9 mouse cellular contexts compared by ENCODE assay signal in the genomic region with DNA sequence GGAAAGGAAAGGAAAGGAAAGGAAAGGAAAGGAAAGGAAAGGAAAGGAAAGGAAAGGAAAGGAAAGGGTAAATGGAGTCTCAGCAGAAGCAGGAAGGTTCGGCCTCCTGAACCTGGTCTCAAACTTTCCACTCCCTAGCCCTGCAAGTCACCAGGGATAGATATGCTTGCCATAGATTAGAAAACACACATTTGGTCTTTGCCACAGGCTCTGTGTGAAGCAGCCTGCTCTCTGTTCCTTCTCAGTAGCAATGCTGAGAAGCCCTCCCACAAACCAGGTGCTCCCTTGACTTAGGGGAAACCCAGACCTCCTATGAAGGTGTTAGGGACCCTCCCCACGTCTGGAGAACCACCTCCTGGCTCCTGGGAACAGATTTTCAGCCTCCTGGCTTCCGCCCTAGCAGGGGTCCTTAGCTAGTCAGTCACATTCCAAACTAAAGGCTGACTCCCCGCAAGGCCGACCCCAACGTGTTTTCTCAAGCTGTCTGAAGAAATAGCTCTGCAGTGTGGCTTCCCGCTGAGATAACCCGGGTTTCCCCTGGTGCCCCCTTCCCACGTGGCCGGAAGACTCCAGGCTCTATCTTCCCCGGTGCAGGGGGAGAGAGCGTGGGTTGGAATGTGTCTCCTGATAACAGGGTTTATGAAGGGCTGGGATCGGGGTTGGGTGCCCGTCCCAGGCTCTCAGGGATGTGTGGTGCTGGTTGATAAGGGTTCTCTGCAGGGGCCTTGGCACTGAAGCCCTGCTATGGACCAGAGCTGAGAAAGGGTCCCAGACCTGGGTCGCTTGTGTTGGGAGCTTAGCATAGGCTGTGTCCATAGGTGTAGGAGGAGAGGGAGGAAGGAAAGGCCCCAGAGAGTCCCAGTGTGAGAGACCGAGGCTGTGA. TPM values are rescaled to one million over a fixed set of nuclear protein-coding genes. Genes with fewer than 3 reads are reported as not detected.
A peak's percentile ranks its signal among the peaks of the same experiment; 100 is the strongest.
DNase-seq lines count a peak whose midpoint lies in the region; ATAC-seq lines count a peak whose summit lies in the region.
"Had no signal": no experiment of that assay in that cellular context is flagged by ENCODE, and none has a peak within 500 bp of the region (broad histone marks: within the 10 kb centered on the region; RNA-seq: fewer than 3 reads in every experiment).

No protein-coding gene starts in this region.

- H3K4me2 ChIP-seq in forebrain, embryonic 15.5 days (replicated peaks): no peak overlapping the region
- H3K4me2 ChIP-seq: neural tube, embryonic 12.5 days had no signal

- peaks cover 6% of the 10 kb centered on the region; the same call in 1 of the 2 replicates for H3K4me1 ChIP-seq in forebrain, embryonic 15.5 days

- peak; percentile 44 for DNase-seq in embryo, embryonic 10 days (ENCODE audit: low spot score)
- no peak for DNase-seq in embryo, embryonic 9.5 days (ENCODE audit: extremely low spot score)
- DNase-seq in c-Kit-negative CD71-positive TER-119-positive erythroid progenitor cells, embryonic 14.5 days (ENCODE audit: low read depth, low spot score): peak; percentile 92
- peak; percentile 67 to 72 for DNase-seq in spleen, postnatal 14 days (ENCODE audit: low spot score in 2 of 2)
- no peak for DNase-seq in right cerebral cortex, postnatal 4 days

- no peaks in the 10 kb centered on the region for H3K27me3 ChIP-seq in forebrain, embryonic 15.5 days
- H3K27me3 ChIP-seq: neural tube, embryonic 12.5 days had no signal

- H3K9ac ChIP-seq in forebrain, embryonic 15.5 days (replicated peaks): no peak overlapping the region
- H3K9ac ChIP-seq: neural tube, embryonic 12.5 days had no signal

- H3K9me3 ChIP-seq in forebrain, embryonic 15.5 days: no peaks in the 10 kb centered on the region
- H3K9me3 ChIP-seq: neural tube, embryonic 12.5 days had no signal

- peak; percentile 74 to 80 for ATAC-seq in hematopoietic stem cell, adult 5-6 weeks (replicated peaks in 1 of 2; ENCODE audit: insufficient read depth in 1 of 2, low FRiP score in 2 of 2, low TSS enrichment in 1 of 2, low read depth in 1 of 2, poor library complexity in 2 of 2, severe bottlenecking in 2 of 2)
- ATAC-seq in activated CD4-positive, CD25-positive, alpha-beta regulatory T cell, adult 4 months: no peak
- ATAC-seq in forebrain, embryonic 15.5 days (replicated peaks): no peak

- no peaks in the 10 kb centered on the region for H3K36me3 ChIP-seq in forebrain, embryonic 15.5 days
- H3K36me3 ChIP-seq: neural tube, embryonic 12.5 days had no signal

- H3K4me3 ChIP-seq in forebrain, embryonic 15.5 days: no peak overlapping the region
- H3K4me3 ChIP-seq: neural tube, embryonic 12.5 days had no signal

- no peak overlapping the region for H3K27ac ChIP-seq in forebrain, embryonic 15.5 days (replicated peaks)
- H3K27ac ChIP-seq: neural tube, embryonic 12.5 days had no signal

- WGBS in forebrain, embryonic 15.5 days: 33% methylated on average over 16 of the region's 16 CpGs

RNA-seq across cellular contexts. Expression of gene Prrc2b, which starts 23.0 kb away (rescaled TPM):
- total RNA-seq in hematopoietic stem cell, adult 5-6 weeks (2017): 19.9 and 25.0 TPM in 2 replicates
- 10 to 100 TPM; 32.0 to 32.6 TPM for polyA plus RNA-seq in activated CD4-positive, CD25-positive, alpha-beta regulatory T cell, adult 4 months (2017; shearing (Covaris generic))
- polyA plus RNA-seq in forebrain, embryonic 15.5 days (2015; fragmentation: Nextera tagmentation; extraction: Ambion mirVana): 76.2 and 88.8 TPM in 2 replicates

RNA-seq across cellular contexts. Expression of gene Plpp7, which starts 32.6 kb away (rescaled TPM):
- total RNA-seq in hematopoietic stem cell, adult 5-6 weeks (2017): 1.1 and 2.2 TPM in 2 replicates
- not detected for polyA plus RNA-seq in activated CD4-positive, CD25-positive, alpha-beta regulatory T cell, adult 4 months (2017; shearing (Covaris generic))
- polyA plus RNA-seq in forebrain, embryonic 15.5 days (2015; fragmentation: Nextera tagmentation; extraction: Ambion mirVana): 16.4 and 17.0 TPM in 2 replicates

RNA-seq across cellular contexts. Expression of gene Fam78a, which starts 43.2 kb away (rescaled TPM):
- 12.3 and 12.9 TPM in 2 replicates for total RNA-seq in hematopoietic stem cell, adult 5-6 weeks (2017)
- 10 to 100 TPM; 23.6 to 27.1 TPM for polyA plus RNA-seq in activated CD4-positive, CD25-positive, alpha-beta regulatory T cell, adult 4 months (2017; shearing (Covaris generic))
- 0.46 and 0.54 TPM in 2 replicates for polyA plus RNA-seq in forebrain, embryonic 15.5 days (2015; fragmentation: Nextera tagmentation; extraction: Ambion mirVana)

Comparison
In these comparisons a context has a peak if more than half of its experiments do, and no peak if none do; other contexts are left out.
1. DNase-seq: peak in embryo, embryonic 10 days (single experiment), c-Kit-negative CD71-positive TER-119-positive erythroid progenitor cells, embryonic 14.5 days (single experiment) and spleen, postnatal 14 days (2 of 2); none in embryo, embryonic 9.5 days (single experiment) and right cerebral cortex, postnatal 4 days (single experiment).
2. ATAC-seq: peak in hematopoietic stem cell, adult 5-6 weeks (2 of 2); none in activated CD4-positive, CD25-positive, alpha-beta regulatory T cell, adult 4 months (single experiment) and forebrain, embryonic 15.5 days (single experiment).
3. RNA of gene Plpp7, which starts 32.6 kb away (polyA plus RNA-seq): 16.4 to 17.0 TPM in forebrain, embryonic 15.5 days; not detected in activated CD4-positive, CD25-positive, alpha-beta regulatory T cell, adult 4 months; every median in the first group is over 10 times any median in the second.
4. RNA of gene Fam78a, which starts 43.2 kb away (polyA plus RNA-seq): 23.6 to 27.1 TPM in activated CD4-positive, CD25-positive, alpha-beta regulatory T cell, adult 4 months; 0.46 to 0.54 TPM in forebrain, embryonic 15.5 days; every median in the first group is over 10 times any median in the second.